Mouse (Mus musculus) forebrain, embryonic 13.5 days (tissue): Measurements from ENCODE around the gene Yod1. TPM values are rescaled to one million over a fixed set of nuclear protein-coding genes. Genes with fewer than 3 reads are reported as not detected.

ENCODE experiments used
- ATAC-seq: fragments of 200-750 bp; cut with Nextera tagmentation; 2 replicates; pipeline ENCODE4 v1.8.0; 2017
- H3K27ac ChIP-seq: fragments of 300-500 bp; sonication (generic); 2 replicates; pipeline ENCODE4 v1.5.1; 2015; ENCODE audit warnings: inconsistent platforms, mild to moderate bottlenecking, moderate library complexity
- H3K27me3 ChIP-seq: fragments of 300-500 bp; sonication (generic); 2 replicates; pipeline ENCODE4 v1.6.1; 2015; ENCODE audit warnings: mild to moderate bottlenecking, inconsistent platforms
- H3K36me3 ChIP-seq: fragments of 300-500 bp; sonication (generic); 2 replicates; pipeline ENCODE4 v1.6.1; 2015; ENCODE audit warnings: mild to moderate bottlenecking, inconsistent platforms; ENCODE audit not compliant: poor library complexity, severe bottlenecking
- H3K4me1 ChIP-seq: fragments of 300-500 bp; sonication (generic); 2 replicates; pipeline ENCODE4 v1.6.1; 2015; ENCODE audit warnings: inconsistent platforms
- H3K4me2 ChIP-seq: fragments of 300-500 bp; sonication (generic); 2 replicates; pipeline ENCODE4 v1.6.1; 2015; ENCODE audit warnings: inconsistent platforms, mild to moderate bottlenecking, moderate library complexity
- H3K4me3 ChIP-seq: fragments of 300-500 bp; sonication (generic); 2 replicates; pipeline ENCODE4 v1.5.1; 2015; ENCODE audit warnings: mild to moderate bottlenecking, inconsistent platforms
- H3K9ac ChIP-seq: fragments of 300-500 bp; sonication (generic); 2 replicates; pipeline ENCODE4 v1.6.1; 2015; ENCODE audit warnings: mild to moderate bottlenecking, inconsistent platforms
- H3K9me3 ChIP-seq: fragments of 300-500 bp; sonication (generic); replicated peaks from 2 replicates; pipeline ENCODE4 v1.6.1; 2016; ENCODE audit warnings: inconsistent platforms
- WGBS: fragments of 180-500 bp; shearing (Covaris S2); methylation state at CpG from one replicate; pipeline ENCODE4 v1.1.7; 2015; 5-methylcytosine and 5-hydroxymethylcytosine counted together
- polyA plus RNA-seq: library from polyadenylated mRNA; unstranded; fragments of >200 nt; fragmentation: Nextera tagmentation; extraction: Ambion mirVana; gene quantifications from 2 replicates; pipeline ENCODE4 v1.2.1, GENCODE M21; 2015

Gene Yod1
- polyA plus RNA-seq, 1 experiment from 2014 or later, result 21.4 TPM

GRCm38 (mm10) chr1:130745591-130745990, 28.5 kb downstream of the Yod1 start:
- Histone ChIP-seq H3K4me2 (no peak overlapping the region), H3K36me3 (no peaks in the 10 kb centered on the region), H3K27me3 (no peaks in the 10 kb centered on the region), H3K4me1 (no peaks in the 10 kb centered on the region), H3K27ac (no peak overlapping the region), H3K9ac (no peak overlapping the region), H3K9me3 (no peaks in the 10 kb centered on the region), H3K4me3 (no peak overlapping the region)
- no peak for ATAC-seq
- 97% methylated on average over 3 of the region's 3 CpGs for WGBS

DNA sequence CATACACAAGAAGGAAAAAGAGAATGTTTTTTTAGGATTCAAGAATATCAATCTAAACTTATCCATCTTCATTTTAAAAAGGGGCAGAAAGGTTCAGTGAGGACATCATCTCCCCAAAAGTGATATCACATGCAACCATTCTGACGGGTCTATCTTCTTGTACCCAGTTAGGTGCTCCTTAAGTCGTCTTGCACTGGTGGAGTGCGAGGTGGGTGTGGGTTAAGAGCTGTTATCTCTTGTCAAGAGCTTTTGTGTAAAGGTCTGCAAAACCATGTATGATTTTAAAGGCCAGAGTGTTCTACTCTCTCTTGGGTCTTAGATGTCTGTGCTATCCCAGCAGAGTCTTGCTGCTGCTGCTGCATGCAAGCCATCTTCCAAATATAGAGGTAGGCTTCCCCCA, 29.7 kb downstream of the Yod1 start:
- Histone ChIP-seq H3K9ac (no peak overlapping the region), H3K36me3 (no peaks in the 10 kb centered on the region), H3K4me1 (no peaks in the 10 kb centered on the region), H3K9me3 (no peaks in the 10 kb centered on the region), H3K27ac (no peak overlapping the region), H3K4me3 (no peak overlapping the region), H3K27me3 (no peaks in the 10 kb centered on the region), H3K4me2 (no peak overlapping the region)
- no peak for ATAC-seq
- WGBS, result 86% methylated on average over 3 of the region's 3 CpGs

- no peaks in the 10 kb centered on the region for H3K4me1 ChIP-seq
- H3K4me3 ChIP-seq, result no peak overlapping the region
- no peak for ATAC-seq
- H3K9me3 ChIP-seq, result no peaks in the 10 kb centered on the region
- no peaks in the 10 kb centered on the region for H3K36me3 ChIP-seq
- no peak overlapping the region for H3K27ac ChIP-seq
- H3K4me2 ChIP-seq, result no peak overlapping the region
- H3K9ac ChIP-seq, result no peak overlapping the region
- no peaks in the 10 kb centered on the region for H3K27me3 ChIP-seq
- 90% methylated on average over 9 of the region's 9 CpGs for WGBS
These were observed 42.6 kb downstream of the Yod1 start for GRCm38 (mm10) chr1:130759689-130760088.

DNA sequence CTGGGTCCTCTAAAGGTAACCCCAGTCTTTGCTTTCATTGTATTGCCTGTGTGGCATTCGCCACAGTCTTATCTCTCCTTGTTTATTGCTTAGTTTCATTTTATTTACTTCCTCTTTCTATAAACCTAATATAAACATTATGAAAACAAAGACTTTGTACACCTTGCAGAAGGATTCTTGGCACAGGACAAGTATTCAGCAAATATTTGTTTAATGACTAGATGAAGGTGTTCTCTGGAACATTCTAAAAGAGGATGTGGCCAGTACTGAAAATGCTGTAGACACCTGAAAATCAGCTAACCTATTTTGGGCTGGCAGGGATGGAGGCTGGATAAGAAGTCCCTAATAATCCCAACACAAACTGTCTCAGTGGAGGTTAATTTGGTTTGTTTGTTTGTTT, 44.5 kb downstream of the Yod1 start:
- H3K9me3 ChIP-seq, result no peaks in the 10 kb centered on the region
- H3K9ac ChIP-seq, result no peak overlapping the region
- no peaks in the 10 kb centered on the region for H3K4me1 ChIP-seq
- H3K36me3 ChIP-seq, result no peaks in the 10 kb centered on the region
- no peak for ATAC-seq
- H3K4me2 ChIP-seq, result no peak overlapping the region
- H3K4me3 ChIP-seq, result no peak overlapping the region
- whole genome bisulfite sequencing, result 82% methylated on average over 1 of the region's 1 CpGs
- no peak overlapping the region for H3K27ac ChIP-seq
- H3K27me3 ChIP-seq, result no peaks in the 10 kb centered on the region

- Histone ChIP-seq H3K4me3 (no peak overlapping the region), H3K4me1 (no peaks in the 10 kb centered on the region), H3K9ac (no peak overlapping the region), H3K27me3 (no peaks in the 10 kb centered on the region), H3K9me3 (no peaks in the 10 kb centered on the region), H3K4me2 (no peak overlapping the region), H3K27ac (no peak overlapping the region), H3K36me3 (no peaks in the 10 kb centered on the region)
- WGBS, result 82% methylated on average over 3 of the region's 3 CpGs
- ATAC-seq, result no peak
These were observed 45.1 kb downstream of the Yod1 start for GRCm38 (mm10) chr1:130762045-130762760.

DNA sequence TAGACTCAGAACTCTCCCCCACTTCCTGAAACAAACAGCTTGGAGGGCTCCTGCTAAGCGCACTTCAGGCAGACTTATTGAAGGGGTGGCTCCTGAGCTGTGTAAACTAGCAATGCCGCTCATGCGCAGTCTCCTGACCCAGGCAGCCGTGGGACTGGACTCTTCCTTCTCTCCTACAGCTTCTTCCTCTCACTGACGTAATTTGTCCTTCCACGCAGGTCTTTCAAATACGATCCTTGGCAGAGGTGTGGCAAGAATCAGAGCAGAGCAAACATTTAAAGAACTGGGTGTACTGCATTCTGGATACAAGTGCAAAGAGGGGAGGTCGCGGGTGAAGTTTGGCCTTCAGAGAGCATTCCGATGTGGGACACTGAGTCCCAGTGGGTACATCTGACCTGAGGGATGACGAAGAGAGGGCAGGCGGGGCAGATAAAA, 46.9 kb downstream of the Yod1 start:
- Histone ChIP-seq H3K27me3 (no peaks in the 10 kb centered on the region), H3K9ac (no peak overlapping the region), H3K27ac (no peak overlapping the region), H3K4me3 (no peak overlapping the region), H3K4me1 (no peaks in the 10 kb centered on the region), H3K9me3 (no peaks in the 10 kb centered on the region), H3K36me3 (no peaks in the 10 kb centered on the region), H3K4me2 (no peak overlapping the region)
- WGBS, result 92% methylated on average over 12 of the region's 12 CpGs
- no peak for ATAC-seq

DNA sequence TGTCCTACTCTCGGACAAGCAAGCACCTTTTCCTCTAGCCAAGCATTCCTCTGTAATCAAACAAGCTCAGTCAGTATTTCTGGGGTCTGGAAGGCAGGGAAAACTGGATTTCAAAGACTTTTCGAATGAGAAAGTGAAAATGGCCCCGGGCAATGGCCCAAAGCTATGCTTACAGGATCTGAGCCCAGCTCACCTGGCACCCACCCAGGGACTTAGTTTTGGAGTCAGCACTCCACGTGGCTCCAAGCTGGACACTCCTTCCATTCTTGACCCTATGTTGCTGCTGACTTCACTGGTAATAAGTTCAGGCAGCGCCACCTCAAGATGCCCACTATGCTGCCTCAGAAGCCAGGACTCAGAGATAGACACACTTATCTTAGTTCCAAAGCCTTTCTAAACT, 49.9 kb downstream of the Yod1 start:
- H3K27ac ChIP-seq, result no peak overlapping the region
- no peaks in the 10 kb centered on the region for H3K4me1 ChIP-seq
- no peak overlapping the region for H3K4me2 ChIP-seq
- H3K9ac ChIP-seq, result no peak overlapping the region
- no peak overlapping the region for H3K4me3 ChIP-seq
- no peaks in the 10 kb centered on the region for H3K27me3 ChIP-seq
- 87% methylated on average over 5 of the region's 5 CpGs for WGBS
- H3K36me3 ChIP-seq, result no peaks in the 10 kb centered on the region
- no peak for ATAC-seq
- no peaks in the 10 kb centered on the region for H3K9me3 ChIP-seq

DNA sequence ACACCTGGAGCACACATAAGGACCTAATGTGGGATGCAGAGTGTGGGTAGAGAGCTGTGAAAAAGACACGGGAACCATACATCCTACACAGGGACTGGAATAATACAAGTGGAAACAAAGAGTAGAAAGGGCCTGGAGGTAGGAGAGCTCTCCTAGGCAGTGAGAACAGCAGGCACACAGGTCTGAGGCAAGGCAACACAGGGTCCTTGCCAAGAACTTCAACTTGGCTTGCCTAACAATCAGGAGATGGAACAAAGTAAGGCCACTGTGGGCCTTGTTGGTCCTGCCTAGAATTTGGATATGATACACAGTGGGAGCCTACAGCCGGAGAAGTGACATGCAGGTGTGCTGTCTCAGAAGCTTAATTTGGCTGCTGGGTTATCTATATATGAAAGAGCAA, 52.8 kb downstream of the Yod1 start:
- no peak for ATAC-seq

GRCm38 (mm10) chr1:130770487-130770886, 53.4 kb downstream of the Yod1 start:
- WGBS, result 89% methylated on average over 4 of the region's 4 CpGs
- H3K27me3 ChIP-seq, result no peaks in the 10 kb centered on the region

More for the DNA sequence above, 52.8 kb downstream of the Yod1 start:
- no peaks in the 10 kb centered on the region for H3K27me3 ChIP-seq
- H3K4me1 ChIP-seq, result no peaks in the 10 kb centered on the region
- H3K9me3 ChIP-seq, result no peaks in the 10 kb centered on the region
- no peaks in the 10 kb centered on the region for H3K36me3 ChIP-seq
- WGBS, result 87% methylated on average over 2 of the region's 2 CpGs
- H3K9ac ChIP-seq, result no peak overlapping the region
- H3K4me3 ChIP-seq, result no peak overlapping the region
- no peak overlapping the region for H3K27ac ChIP-seq
- no peak overlapping the region for H3K4me2 ChIP-seq

DNA sequence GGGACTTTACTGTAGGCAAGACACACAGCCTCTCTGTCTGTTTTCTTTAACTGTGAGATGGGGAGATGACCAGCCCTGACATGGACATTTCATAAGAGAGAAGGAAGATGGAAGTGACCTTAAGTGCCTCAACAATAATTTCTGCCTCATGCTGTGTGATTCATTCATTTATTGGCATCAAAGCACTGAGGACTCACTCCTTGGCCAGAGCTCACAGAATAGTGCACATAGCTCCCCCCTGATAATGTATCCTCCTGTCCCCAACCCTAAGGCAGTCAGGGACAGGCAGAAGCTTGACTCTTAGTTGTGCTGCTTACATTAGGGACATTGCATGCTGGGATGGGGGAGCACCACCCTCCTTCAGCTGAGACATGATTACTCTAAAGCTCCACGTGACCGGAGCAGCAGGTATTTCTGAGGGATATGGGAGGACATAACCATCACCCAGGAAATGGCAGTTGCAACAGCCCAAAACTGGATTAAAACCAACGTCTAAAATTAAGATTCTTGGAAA, 53.9 kb downstream of the Yod1 start:
- no peak overlapping the region for H3K4me2 ChIP-seq
- no peak overlapping the region for H3K27ac ChIP-seq
- no peaks in the 10 kb centered on the region for H3K9me3 ChIP-seq
- no peaks in the 10 kb centered on the region for H3K36me3 ChIP-seq
- H3K4me3 ChIP-seq, result no peak overlapping the region
- H3K27me3 ChIP-seq, result no peaks in the 10 kb centered on the region
- no peaks in the 10 kb centered on the region for H3K4me1 ChIP-seq
- no peak overlapping the region for H3K9ac ChIP-seq
- WGBS, result 78% methylated on average over 3 of the region's 3 CpGs
- no peak for ATAC-seq

More at GRCm38 (mm10) chr1:130770487-130770886, 53.4 kb downstream of the Yod1 start:
- Histone ChIP-seq H3K4me1 (no peaks in the 10 kb centered on the region), H3K4me3 (no peak overlapping the region), H3K9me3 (no peaks in the 10 kb centered on the region), H3K27ac (no peak overlapping the region), H3K4me2 (no peak overlapping the region), H3K36me3 (no peaks in the 10 kb centered on the region), H3K9ac (no peak overlapping the region)
- ATAC-seq, result no peak

Other genes starting within 250 kb of the Yod1 start
- gene Zp3r, start 87.7 kb upstream of the Yod1 start, polyA plus RNA-seq, result not detected in 2 replicates
- not detected in 2 replicates for gene C4bp, start 55.7 kb upstream of the Yod1 start, polyA plus RNA-seq
- not detected in 2 replicates for gene Gm29427, start 1.5 kb upstream of the Yod1 start, polyA plus RNA-seq
- 15.5 and 17.1 TPM in 2 replicates for gene Pfkfb2, start 11.9 kb downstream of the Yod1 start, polyA plus RNA-seq
- 0.32 and 0.38 TPM in 2 replicates for gene AA986860, start 14.6 kb downstream of the Yod1 start, polyA plus RNA-seq
- gene Fcamr, start 83.6 kb downstream of the Yod1 start, polyA plus RNA-seq, result not detected in 2 replicates
- not detected in 2 replicates for gene Pigr, start 109.4 kb downstream of the Yod1 start, polyA plus RNA-seq
- gene Fcmr, start 148.3 kb downstream of the Yod1 start, polyA plus RNA-seq, result not detected in 2 replicates
- not detected in 2 replicates for gene Il24, start 170.1 kb downstream of the Yod1 start, polyA plus RNA-seq
- not detected in 2 replicates for gene Il20, start 194.1 kb downstream of the Yod1 start, polyA plus RNA-seq
- gene Il19, start 222.8 kb downstream of the Yod1 start, polyA plus RNA-seq, result not detected in 2 replicates